Mouse (Mus musculus): ENCODE data around the gene Med19. TPM values are rescaled to one million over a fixed set of nuclear protein-coding genes. Genes with fewer than 3 reads are reported as not detected.

The Med19 gene
- total and polyA plus RNA-seq, 2 experiments from 2014 or later, result 46.8 to 48.7 TPM

GRCm38 (mm10) chr2:84648369-84648768 is 29.8 kb upstream of the Med19 start:
- DNase-seq (peak; percentile 51), ATAC-seq (no peak)
- Histone ChIP-seq H3K4me3 (ENCODE audit: low read depth, low read length) (peak overlapping the region; percentile 68), H3K9ac (peak overlapping the region; percentile 52), H3K27ac (ENCODE audit: low read depth, low read length) (peak overlapping the region; percentile 54), H3K27me3 (ENCODE audit: insufficient read depth, low read length) (no peaks in the 10 kb centered on the region), H3K4me2 (ENCODE audit: low read depth) (peak overlapping the region; percentile 73), H3K36me3 (ENCODE audit: insufficient read depth) (no peaks in the 10 kb centered on the region), H3K4me1 (ENCODE audit: insufficient read depth) (peaks cover 9% of the 10 kb centered on the region; the same call in 1 of the 2 replicates), H3K9me3 (ENCODE audit: low read length) (no peaks in the 10 kb centered on the region)
- TF ChIP-seq CTCF (IDR thresholded peaks at IDR 0.05; ENCODE audit: low read depth), result peak; percentile 43
- 12% methylated on average over 6 of the region's 6 CpGs for WGBS

DNA sequence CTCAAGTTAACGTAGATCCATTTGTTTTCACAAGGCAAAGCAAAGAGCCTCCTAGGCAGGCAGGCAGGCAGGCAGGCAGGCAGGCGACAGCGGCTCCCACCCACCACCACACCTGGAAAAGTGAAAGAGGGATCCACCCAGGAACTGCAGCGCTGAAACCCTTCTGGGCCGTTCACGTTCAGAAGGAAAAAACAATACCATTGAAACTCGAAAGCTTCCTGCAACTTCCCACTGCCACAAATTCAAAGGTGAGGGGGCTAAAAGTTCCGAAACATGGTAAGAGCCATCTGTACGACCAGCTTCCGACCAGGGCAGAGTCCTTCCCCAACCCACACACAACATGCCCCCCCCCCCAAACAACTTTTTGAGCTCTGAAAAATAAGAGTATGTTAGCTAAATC is 28.5 kb upstream of the Med19 start:
- ATAC-seq (no peak), DNase-seq (no peak)
- Histone ChIP-seq H3K4me1 (ENCODE audit: insufficient read depth) (peaks cover 9% of the 10 kb centered on the region; the same call in 1 of the 2 replicates), H3K9me3 (ENCODE audit: low read length) (no peaks in the 10 kb centered on the region), H3K9ac (peak overlapping the region; percentile 72), H3K4me3 (ENCODE audit: low read depth, low read length) (peak overlapping the region; percentile 68), H3K4me2 (ENCODE audit: low read depth) (peak overlapping the region; percentile 73), H3K36me3 (ENCODE audit: insufficient read depth) (no peaks in the 10 kb centered on the region), H3K27me3 (ENCODE audit: insufficient read depth, low read length) (no peaks in the 10 kb centered on the region), H3K27ac (ENCODE audit: low read depth, low read length) (peak overlapping the region; percentile 29; the same call in 1 of the 2 replicates)
- no peak for TF ChIP-seq CTCF (IDR thresholded peaks at IDR 0.05; ENCODE audit: low read depth)
- WGBS, result under 1% methylated on average over 10 of the region's 10 CpGs

- Histone ChIP-seq H3K36me3 (ENCODE audit: insufficient read depth) (no peaks in the 10 kb centered on the region), H3K27ac (ENCODE audit: low read depth, low read length) (peak within 1 kb of the TSS; percentile 95), H3K9ac (peak within 1 kb of the TSS; percentile 72), H3K4me2 (ENCODE audit: low read depth) (peak within 1 kb of the TSS; percentile 73), H3K4me1 (ENCODE audit: insufficient read depth) (peaks cover 9% of the 10 kb centered on the region; the same call in 1 of the 2 replicates), H3K27me3 (ENCODE audit: insufficient read depth, low read length) (no peaks in the 10 kb centered on the region), H3K9me3 (ENCODE audit: low read length) (no peaks in the 10 kb centered on the region), H3K4me3 (ENCODE audit: low read depth, low read length) (peak within 1 kb of the TSS; percentile 68)
- peak; percentile 96 for DNase-seq
- TF ChIP-seq CTCF (IDR thresholded peaks at IDR 0.05; ENCODE audit: low read depth), result no peak
- 0% methylated on average over 15 of the region's 15 CpGs for WGBS
- peak; percentile 100 for ATAC-seq
Observed at GRCm38 (mm10) chr2:84650464-84651195, 27.6 kb upstream of the Med19 start, which contains the start of gene Ctnnd1. TSS of gene Ctnnd1 (minus strand) at chr2:84650765.

DNA sequence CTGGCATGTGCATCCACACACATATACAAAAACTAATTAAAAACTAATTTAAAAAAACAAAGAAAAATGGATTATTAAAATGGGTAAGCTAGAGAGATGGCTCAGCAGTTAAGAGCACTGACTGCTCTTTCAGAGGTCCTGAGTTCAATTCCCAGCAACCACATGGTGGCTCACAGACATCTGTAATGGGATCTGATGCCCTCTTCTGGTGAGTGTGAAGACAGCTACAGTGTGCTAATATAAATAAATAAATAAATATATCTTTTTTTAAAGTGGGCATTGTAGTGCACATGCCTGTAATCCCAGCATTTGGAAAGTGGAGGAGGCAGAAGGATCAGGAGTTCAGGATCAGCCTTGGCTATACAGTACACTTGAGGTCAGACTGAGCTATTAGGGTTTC is 24.8 kb upstream of the Med19 start:
- 0 out of 2 replicates have a peak, but pooled peaks have one; percentile 36 for TF ChIP-seq CTCF (IDR thresholded peaks at IDR 0.05; ENCODE audit: low read depth)
- ATAC-seq (no peak), DNase-seq (no peak)
- H3K9ac ChIP-seq, result no peak overlapping the region
- H3K4me1 ChIP-seq (ENCODE audit: insufficient read depth), result no peaks in the 10 kb centered on the region
- H3K27me3 ChIP-seq (ENCODE audit: insufficient read depth, low read length), result no peaks in the 10 kb centered on the region
- H3K4me3 ChIP-seq (ENCODE audit: low read depth, low read length), result no peak overlapping the region
- H3K36me3 ChIP-seq (ENCODE audit: insufficient read depth), result no peaks in the 10 kb centered on the region
- no peak overlapping the region for H3K27ac ChIP-seq (ENCODE audit: low read depth, low read length)
- H3K9me3 ChIP-seq (ENCODE audit: low read length), result no peaks in the 10 kb centered on the region
- no peak overlapping the region for H3K4me2 ChIP-seq (ENCODE audit: low read depth)

GRCm38 (mm10) chr2:84655864-84656263 is 22.3 kb upstream of the Med19 start:
- no peaks in the 10 kb centered on the region for H3K9me3 ChIP-seq (ENCODE audit: low read length)
- TF ChIP-seq CTCF (IDR thresholded peaks at IDR 0.05; ENCODE audit: low read depth), result no peak
- no peaks in the 10 kb centered on the region for H3K4me1 ChIP-seq (ENCODE audit: insufficient read depth)
- no peaks in the 10 kb centered on the region for H3K36me3 ChIP-seq (ENCODE audit: insufficient read depth)
- H3K4me3 ChIP-seq (ENCODE audit: low read depth, low read length), result no peak overlapping the region
- no peak for ATAC-seq
- no peak overlapping the region for H3K4me2 ChIP-seq (ENCODE audit: low read depth)
- H3K27ac ChIP-seq (ENCODE audit: low read depth, low read length), result no peak overlapping the region
- H3K9ac ChIP-seq, result no peak overlapping the region
- H3K27me3 ChIP-seq (ENCODE audit: insufficient read depth, low read length), result no peaks in the 10 kb centered on the region
- WGBS, result 59% methylated on average over 1 of the region's 1 CpGs
- no peak for DNase-seq

GRCm38 (mm10) chr2:84658806-84659205 is 19.4 kb upstream of the Med19 start, which contains the start of gene Btbd18:
TSS of gene Btbd18 (plus strand) at chr2:84659079.
- Histone ChIP-seq H3K4me1 (ENCODE audit: insufficient read depth) (no peaks in the 10 kb centered on the region), H3K9me3 (ENCODE audit: low read length) (no peaks in the 10 kb centered on the region), H3K4me3 (ENCODE audit: low read depth, low read length) (no peak within 1 kb of the TSS), H3K9ac (no peak within 1 kb of the TSS), H3K36me3 (ENCODE audit: insufficient read depth) (no peaks in the 10 kb centered on the region), H3K4me2 (ENCODE audit: low read depth) (no peak within 1 kb of the TSS), H3K27ac (ENCODE audit: low read depth, low read length) (no peak within 1 kb of the TSS), H3K27me3 (ENCODE audit: insufficient read depth, low read length) (no peaks in the 10 kb centered on the region)
- DNase-seq (no peak), ATAC-seq (no peak)
- TF ChIP-seq CTCF (IDR thresholded peaks at IDR 0.05; ENCODE audit: low read depth), result no peak
- 96% methylated on average over 32 of the region's 32 CpGs for WGBS

DNA sequence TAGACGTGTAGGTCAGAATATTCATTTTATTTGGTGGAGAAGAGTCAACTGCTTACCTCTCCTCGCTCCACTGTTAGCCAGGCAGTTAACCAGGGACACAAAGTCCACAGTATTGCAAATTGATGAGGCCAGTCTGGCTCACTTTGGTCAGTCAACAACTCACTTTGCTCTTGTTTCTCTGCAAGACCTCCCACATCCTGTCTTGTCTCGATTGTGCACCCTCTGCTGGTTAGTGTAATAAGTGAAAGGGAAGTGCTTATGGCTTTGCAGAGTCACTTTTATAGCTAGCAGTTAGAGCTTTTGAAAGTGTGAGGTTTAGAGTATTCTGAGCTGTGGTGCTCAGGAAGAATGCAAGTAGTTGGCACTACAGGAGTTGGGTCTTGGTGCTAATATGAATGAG is 17.9 kb upstream of the Med19 start:
- Histone ChIP-seq H3K4me3 (ENCODE audit: low read depth, low read length) (no peak overlapping the region), H3K9ac (no peak overlapping the region), H3K4me2 (ENCODE audit: low read depth) (no peak overlapping the region), H3K36me3 (ENCODE audit: insufficient read depth) (no peaks in the 10 kb centered on the region), H3K4me1 (ENCODE audit: insufficient read depth) (no peaks in the 10 kb centered on the region), H3K27me3 (ENCODE audit: insufficient read depth, low read length) (no peaks in the 10 kb centered on the region), H3K9me3 (ENCODE audit: low read length) (no peaks in the 10 kb centered on the region), H3K27ac (ENCODE audit: low read depth, low read length) (no peak overlapping the region)
- 72% methylated on average over 3 of the region's 3 CpGs for WGBS
- TF ChIP-seq CTCF (IDR thresholded peaks at IDR 0.05; ENCODE audit: low read depth), result peak; percentile 58
- no peak for ATAC-seq
- peak; percentile 23 for DNase-seq
